Mouse (Mus musculus): ENCODE data around the gene Olfr286. TPM values are rescaled to one million over a fixed set of nuclear protein-coding genes. Genes with fewer than 3 reads are reported as not detected.

The Olfr286 gene
- polyA plus RNA-seq, 1 experiment from 2014 or later = not detected

DNA sequence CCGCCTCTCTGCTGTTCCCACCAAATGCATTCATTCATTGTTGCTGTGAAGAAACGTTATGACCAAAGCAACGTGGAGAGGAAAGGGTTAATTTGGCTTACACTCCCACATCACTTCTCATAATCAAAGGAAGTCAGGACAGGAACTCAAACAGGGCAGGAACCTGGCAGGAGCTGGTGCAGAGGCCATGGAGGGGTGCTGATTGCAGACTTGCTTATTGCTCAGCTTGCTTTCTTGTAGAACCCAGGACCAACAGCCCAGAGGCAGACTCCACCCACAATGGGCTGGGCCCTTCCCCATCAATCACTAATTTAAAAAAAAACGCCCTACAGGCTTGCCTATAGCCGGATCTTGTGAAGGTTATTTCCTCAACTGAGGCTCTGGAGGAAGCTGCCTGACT, 20.1 kb downstream of the Olfr286 start:
- Histone ChIP-seq H3K4me3 (ENCODE audit: low read depth, low read length) (no peak overlapping the region), H3K27me3 (ENCODE audit: control insufficient read depth, insufficient read depth, low read length) (no peaks in the 10 kb centered on the region), H3K4me1 (ENCODE audit: control insufficient read depth, insufficient read depth, low read length) (no peaks in the 10 kb centered on the region), H3K9ac (ENCODE audit: low read length) (no peak overlapping the region), H3K9me3 (ENCODE audit: control insufficient read depth, low read length) (no peaks in the 10 kb centered on the region), H3K4me2 (no peak overlapping the region), H3K27ac (ENCODE audit: low read depth, low read length) (no peak overlapping the region), H3K36me3 (ENCODE audit: control insufficient read depth, insufficient read depth, low read length) (no peaks in the 10 kb centered on the region)
- DNase-seq (ENCODE audit: low spot score, missing footprints) (no peak), ATAC-seq (ENCODE audit: low FRiP score) (no peak)
- 80% methylated on average over 5 of the region's 5 CpGs for WGBS

DNA sequence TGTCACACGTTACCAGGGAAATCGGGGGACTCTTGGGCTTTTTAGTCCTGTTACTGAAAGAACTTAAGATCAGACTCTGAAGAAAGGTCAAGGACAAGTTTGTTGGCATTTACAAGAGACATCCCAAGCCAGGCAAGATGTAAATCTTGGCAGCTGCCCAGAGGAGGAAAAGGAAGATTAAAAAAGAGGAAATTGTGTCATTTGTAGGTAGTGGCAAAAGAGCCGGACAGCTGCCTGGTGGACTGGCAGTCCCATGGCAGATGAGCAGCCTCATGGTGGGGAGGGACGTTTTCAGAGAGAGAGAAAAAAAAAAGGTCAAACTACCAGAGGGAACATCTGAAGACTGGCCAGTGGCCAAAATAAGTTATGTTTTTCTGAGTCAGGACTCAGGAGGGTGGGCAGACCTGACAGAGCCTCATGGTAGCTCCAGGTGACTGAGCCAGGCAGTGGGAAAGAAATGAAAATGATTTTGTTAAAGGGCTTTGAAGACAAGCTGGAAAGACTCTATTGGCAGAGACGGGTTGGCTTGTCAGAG, 20.8 kb downstream of the Olfr286 start:
- H3K36me3 ChIP-seq (ENCODE audit: control insufficient read depth, insufficient read depth, low read length) = no peaks in the 10 kb centered on the region
- H3K27ac ChIP-seq (ENCODE audit: low read depth, low read length) = no peak overlapping the region
- H3K4me1 ChIP-seq (ENCODE audit: control insufficient read depth, insufficient read depth, low read length) = no peaks in the 10 kb centered on the region
- no peak overlapping the region for H3K9ac ChIP-seq (ENCODE audit: low read length)
- H3K27me3 ChIP-seq (ENCODE audit: control insufficient read depth, insufficient read depth, low read length) = no peaks in the 10 kb centered on the region
- DNase-seq (ENCODE audit: low spot score, missing footprints) (no peak), ATAC-seq (ENCODE audit: low FRiP score) (no peak)
- H3K9me3 ChIP-seq (ENCODE audit: control insufficient read depth, low read length) = no peaks in the 10 kb centered on the region
- no peak overlapping the region for H3K4me3 ChIP-seq (ENCODE audit: low read depth, low read length)
- H3K4me2 ChIP-seq = no peak overlapping the region
- 90% methylated on average over 5 of the region's 5 CpGs for WGBS

DNA sequence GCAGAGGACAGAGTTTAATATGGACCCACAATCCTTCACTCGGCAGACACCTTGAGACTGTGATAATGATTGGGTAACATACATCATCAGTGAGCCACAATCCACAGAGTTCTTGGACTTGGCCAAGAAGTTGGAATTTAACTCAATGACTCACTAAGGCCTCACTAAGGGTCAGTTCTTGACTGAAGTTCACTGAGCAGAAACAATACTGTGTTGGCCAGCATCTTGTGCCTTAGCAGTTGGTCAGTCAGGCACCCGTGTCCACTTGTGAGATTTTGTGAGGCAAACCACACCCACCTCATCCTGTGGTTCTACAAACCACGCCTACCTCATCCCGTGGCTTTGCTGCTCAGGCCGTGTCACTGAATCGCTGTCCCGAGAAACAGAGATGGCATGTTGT, 24.6 kb downstream of the Olfr286 start:
- H3K27me3 ChIP-seq (ENCODE audit: control insufficient read depth, insufficient read depth, low read length) = no peaks in the 10 kb centered on the region
- no peak overlapping the region for H3K4me2 ChIP-seq
- H3K36me3 ChIP-seq (ENCODE audit: control insufficient read depth, insufficient read depth, low read length) = no peaks in the 10 kb centered on the region
- DNase-seq (ENCODE audit: low spot score, missing footprints) (no peak), ATAC-seq (ENCODE audit: low FRiP score) (no peak)
- no peaks in the 10 kb centered on the region for H3K4me1 ChIP-seq (ENCODE audit: control insufficient read depth, insufficient read depth, low read length)
- 77% methylated on average over 7 of the region's 7 CpGs for WGBS
- H3K9me3 ChIP-seq (ENCODE audit: control insufficient read depth, low read length) = no peaks in the 10 kb centered on the region
- H3K27ac ChIP-seq (ENCODE audit: low read depth, low read length) = no peak overlapping the region
- H3K4me3 ChIP-seq (ENCODE audit: low read depth, low read length) = no peak overlapping the region
- no peak overlapping the region for H3K9ac ChIP-seq (ENCODE audit: low read length)

DNA sequence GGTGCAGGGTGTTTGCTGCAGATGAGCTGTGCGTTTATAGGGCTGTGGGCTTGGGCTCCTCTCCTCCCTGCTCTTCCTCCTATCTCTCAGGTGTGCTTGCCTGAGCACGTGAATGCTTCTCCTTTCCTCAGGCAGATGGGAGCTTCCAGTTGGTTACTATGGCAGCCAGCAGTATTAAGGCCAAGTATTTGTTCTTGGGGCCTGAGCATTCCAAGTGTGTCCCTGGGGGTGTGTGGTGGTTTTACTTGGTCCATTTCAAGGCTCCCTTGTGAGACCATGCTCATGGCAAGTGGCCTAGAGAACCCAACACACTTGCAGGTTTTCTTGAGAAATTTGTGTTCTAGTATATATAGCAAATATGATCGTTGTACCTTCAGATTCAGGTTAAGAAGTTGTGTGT, 38.8 kb downstream of the Olfr286 start, which contains the start of gene Olfr288:
Gene Olfr288 (minus strand): TSS at position 101 of the 400 bp plus-strand sequence.
- Histone ChIP-seq H3K27me3 (ENCODE audit: control insufficient read depth, insufficient read depth, low read length) (no peaks in the 10 kb centered on the region), H3K9me3 (ENCODE audit: control insufficient read depth, low read length) (no peaks in the 10 kb centered on the region), H3K27ac (ENCODE audit: low read depth, low read length) (no peak within 1 kb of the TSS), H3K9ac (ENCODE audit: low read length) (no peak within 1 kb of the TSS), H3K4me2 (no peak within 1 kb of the TSS), H3K4me1 (ENCODE audit: control insufficient read depth, insufficient read depth, low read length) (no peaks in the 10 kb centered on the region), H3K4me3 (ENCODE audit: low read depth, low read length) (no peak within 1 kb of the TSS), H3K36me3 (ENCODE audit: control insufficient read depth, insufficient read depth, low read length) (no peaks in the 10 kb centered on the region)
- DNase-seq (ENCODE audit: low spot score, missing footprints) = no peak
- no peak for ATAC-seq (ENCODE audit: low FRiP score)
- WGBS = 74% methylated on average over 3 of the region's 3 CpGs

DNA sequence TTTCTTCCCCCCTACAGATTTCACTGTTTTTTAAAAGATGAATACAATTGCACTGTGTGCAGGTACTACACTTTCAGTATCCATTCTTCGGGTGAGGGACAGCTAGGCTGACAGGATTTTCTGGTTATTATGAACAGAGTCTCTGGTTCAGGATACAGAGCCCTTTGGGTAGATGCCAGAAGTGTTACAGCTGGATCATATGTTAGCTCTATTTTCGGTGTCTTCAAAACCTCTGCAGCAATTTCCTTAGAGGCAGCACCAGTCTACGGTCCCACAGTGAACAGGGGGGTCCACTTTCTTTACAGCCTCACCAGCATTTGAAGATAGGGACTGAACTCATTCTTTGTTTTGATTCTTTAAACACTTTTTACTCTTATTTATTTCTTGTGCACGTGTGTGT, 49.8 kb downstream of the Olfr286 start:
- Histone ChIP-seq H3K9me3 (ENCODE audit: control insufficient read depth, low read length) (no peaks in the 10 kb centered on the region), H3K36me3 (ENCODE audit: control insufficient read depth, insufficient read depth, low read length) (no peaks in the 10 kb centered on the region), H3K27me3 (ENCODE audit: control insufficient read depth, insufficient read depth, low read length) (no peaks in the 10 kb centered on the region), H3K4me3 (ENCODE audit: low read depth, low read length) (no peak overlapping the region), H3K9ac (ENCODE audit: low read length) (no peak overlapping the region), H3K27ac (ENCODE audit: low read depth, low read length) (no peak overlapping the region), H3K4me2 (no peak overlapping the region), H3K4me1 (ENCODE audit: control insufficient read depth, insufficient read depth, low read length) (no peaks in the 10 kb centered on the region)
- DNase-seq (ENCODE audit: low spot score, missing footprints) = no peak
- 78% methylated on average over 4 of the region's 4 CpGs for WGBS
- no peak for ATAC-seq (ENCODE audit: low FRiP score)

DNA sequence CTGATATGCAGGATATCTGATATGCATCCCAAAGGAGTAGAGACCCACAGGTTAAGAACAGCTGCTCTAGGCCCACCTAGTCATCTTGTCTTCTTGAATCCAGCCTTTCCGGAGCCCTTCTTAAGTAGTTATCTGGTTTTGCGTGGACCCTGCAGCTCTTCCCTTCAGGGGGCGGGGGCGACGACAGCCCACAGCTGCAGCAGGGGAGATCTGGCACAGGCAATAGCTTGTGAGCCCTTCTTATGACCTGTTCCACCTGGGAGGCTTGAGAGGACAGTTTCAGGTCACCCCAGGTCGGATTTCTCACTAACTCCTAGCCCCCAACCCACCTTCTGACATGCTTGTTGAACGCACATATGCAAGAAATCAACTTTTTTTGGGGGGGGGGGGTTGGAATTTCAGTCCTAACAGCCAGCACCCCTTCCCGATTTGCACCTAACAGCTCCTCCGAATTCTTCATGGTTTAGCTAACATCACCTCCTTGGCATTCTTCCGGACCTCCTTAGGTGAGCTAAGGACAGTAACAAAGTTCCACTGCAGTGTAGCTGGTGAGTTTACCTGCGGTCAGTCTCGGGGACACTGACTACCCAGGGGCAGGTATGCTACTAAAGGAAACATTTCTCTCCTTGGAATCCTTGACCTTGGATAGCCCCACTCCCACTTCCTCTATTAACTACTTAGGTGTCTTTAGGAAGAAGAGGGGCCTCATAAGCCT, 52.2 kb downstream of the Olfr286 start:
- Histone ChIP-seq H3K4me2 (no peak overlapping the region; the same call in 1 of the 2 replicates), H3K27me3 (ENCODE audit: control insufficient read depth, insufficient read depth, low read length) (no peaks in the 10 kb centered on the region), H3K36me3 (ENCODE audit: control insufficient read depth, insufficient read depth, low read length) (no peaks in the 10 kb centered on the region), H3K27ac (ENCODE audit: low read depth, low read length) (no peak overlapping the region), H3K4me1 (ENCODE audit: control insufficient read depth, insufficient read depth, low read length) (no peaks in the 10 kb centered on the region), H3K4me3 (ENCODE audit: low read depth, low read length) (no peak overlapping the region), H3K9me3 (ENCODE audit: control insufficient read depth, low read length) (no peaks in the 10 kb centered on the region), H3K9ac (ENCODE audit: low read length) (no peak overlapping the region)
- DNase-seq (ENCODE audit: low spot score, missing footprints) (no peak), ATAC-seq (ENCODE audit: low FRiP score) (no peak)
- WGBS = 71% methylated on average over 12 of the region's 12 CpGs

DNA sequence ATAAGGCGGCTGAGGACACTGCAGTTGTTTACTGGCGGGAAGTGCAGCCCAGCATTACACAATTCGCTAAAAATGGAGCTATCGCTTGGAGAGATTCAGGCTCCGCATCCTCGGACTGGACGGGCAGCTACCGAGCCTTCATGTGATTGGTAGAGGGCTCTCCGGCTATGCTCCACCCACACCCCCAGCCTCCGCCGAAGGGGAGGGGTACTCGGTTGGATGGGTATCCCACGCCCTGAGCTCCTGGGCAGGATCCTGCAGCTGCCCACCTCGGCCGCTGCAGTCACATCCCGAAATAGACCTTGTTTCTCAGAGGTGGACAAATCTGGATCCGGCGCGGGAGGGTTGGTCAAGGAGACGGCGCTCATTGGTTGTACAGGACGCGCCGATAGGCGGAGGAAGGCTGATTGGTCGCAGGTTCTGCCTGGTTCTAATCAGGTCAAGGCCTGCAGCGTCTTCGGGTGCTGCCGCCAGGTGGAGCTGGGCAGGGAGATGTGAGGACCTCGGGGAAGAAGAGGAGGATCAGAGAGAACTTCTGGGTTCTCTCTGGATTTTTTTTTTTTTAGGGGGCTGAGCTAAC, 53.0 kb downstream of the Olfr286 start:
- ATAC-seq (ENCODE audit: low FRiP score) (peak; percentile 99), DNase-seq (ENCODE audit: low spot score, missing footprints) (peak; percentile 97)
- under 1% methylated on average over 30 of the region's 30 CpGs for WGBS
- Histone ChIP-seq H3K27me3 (ENCODE audit: control insufficient read depth, insufficient read depth, low read length) (no peaks in the 10 kb centered on the region), H3K36me3 (ENCODE audit: control insufficient read depth, insufficient read depth, low read length) (no peaks in the 10 kb centered on the region), H3K4me2 (peak overlapping the region; percentile 65), H3K9me3 (ENCODE audit: control insufficient read depth, low read length) (no peaks in the 10 kb centered on the region), H3K4me3 (ENCODE audit: low read depth, low read length) (peak overlapping the region; percentile 44), H3K4me1 (ENCODE audit: control insufficient read depth, insufficient read depth, low read length) (no peaks in the 10 kb centered on the region), H3K27ac (ENCODE audit: low read depth, low read length) (0 out of 2 replicates have a peak overlapping the region, but pooled peaks have one; percentile 25), H3K9ac (ENCODE audit: low read length) (peak overlapping the region; percentile 59)

DNA sequence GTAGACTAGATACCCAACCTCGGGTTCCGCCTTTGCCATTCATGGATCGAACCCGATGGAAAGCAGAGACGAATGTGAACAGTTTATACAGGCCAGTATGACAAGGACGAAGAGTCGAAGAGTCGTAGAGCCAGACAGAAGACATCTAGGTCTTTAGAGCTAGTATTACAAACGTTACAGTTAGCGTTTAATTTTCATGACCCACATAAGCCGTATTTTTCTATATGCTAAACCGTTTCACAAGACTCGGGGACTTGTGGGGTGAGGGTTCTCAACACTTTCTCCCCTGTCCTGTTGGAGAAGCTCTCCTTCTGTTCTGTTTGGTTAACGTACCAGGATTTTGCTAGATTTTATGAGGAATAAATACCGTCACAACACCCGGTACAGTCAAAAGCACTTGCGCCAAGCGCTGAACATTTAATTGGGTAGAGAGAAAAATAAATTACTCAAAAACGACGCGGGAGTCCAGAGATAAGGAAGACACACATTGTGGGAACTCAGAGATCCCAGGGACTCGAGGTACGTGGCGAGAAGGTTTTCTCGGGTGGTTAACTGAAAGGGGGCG, 53.6 kb downstream of the Olfr286 start:
- 4% methylated on average over 26 of the region's 26 CpGs for WGBS
- Histone ChIP-seq H3K4me2 (peak overlapping the region; percentile 65), H3K27me3 (ENCODE audit: control insufficient read depth, insufficient read depth, low read length) (no peaks in the 10 kb centered on the region), H3K27ac (ENCODE audit: low read depth, low read length) (no peak overlapping the region), H3K4me1 (ENCODE audit: control insufficient read depth, insufficient read depth, low read length) (no peaks in the 10 kb centered on the region), H3K36me3 (ENCODE audit: control insufficient read depth, insufficient read depth, low read length) (no peaks in the 10 kb centered on the region), H3K9ac (ENCODE audit: low read length) (peak overlapping the region; percentile 59), H3K4me3 (ENCODE audit: low read depth, low read length) (peak overlapping the region; percentile 44), H3K9me3 (ENCODE audit: control insufficient read depth, low read length) (no peaks in the 10 kb centered on the region)
- ATAC-seq (ENCODE audit: low FRiP score) = no peak
- DNase-seq (ENCODE audit: low spot score, missing footprints) = peak; percentile 92

DNA sequence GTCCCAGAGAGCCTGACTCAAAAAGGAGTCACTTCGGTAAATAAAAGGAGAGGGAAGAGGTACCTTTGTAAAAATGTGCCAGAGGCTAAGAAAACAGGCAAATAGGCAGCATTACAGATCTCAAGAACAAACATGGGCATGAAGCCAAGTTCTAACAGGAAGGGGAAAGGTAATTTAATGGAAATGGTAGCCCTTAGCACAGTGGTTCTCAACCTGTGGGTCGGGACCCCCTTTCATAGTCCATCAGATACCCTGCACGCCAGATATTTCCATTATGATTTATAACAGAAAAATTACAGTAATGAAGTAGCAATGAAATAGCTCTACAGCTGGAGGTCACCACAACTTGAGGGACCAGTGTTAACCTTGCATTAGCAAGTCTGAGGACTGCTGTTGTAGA, 56.9 kb downstream of the Olfr286 start:
- Histone ChIP-seq H3K27me3 (ENCODE audit: control insufficient read depth, insufficient read depth, low read length) (no peaks in the 10 kb centered on the region; the same call in 1 of the 2 replicates), H3K4me2 (no peak overlapping the region), H3K9ac (ENCODE audit: low read length) (no peak overlapping the region), H3K36me3 (ENCODE audit: control insufficient read depth, insufficient read depth, low read length) (no peaks in the 10 kb centered on the region), H3K27ac (ENCODE audit: low read depth, low read length) (no peak overlapping the region), H3K9me3 (ENCODE audit: control insufficient read depth, low read length) (no peaks in the 10 kb centered on the region), H3K4me1 (ENCODE audit: control insufficient read depth, insufficient read depth, low read length) (no peaks in the 10 kb centered on the region), H3K4me3 (ENCODE audit: low read depth, low read length) (no peak overlapping the region)
- WGBS = 78% methylated on average over 3 of the region's 3 CpGs
- DNase-seq (ENCODE audit: low spot score, missing footprints) (no peak), ATAC-seq (ENCODE audit: low FRiP score) (no peak)
